Mouse (Mus musculus) ZHBTc4 (cell line): ENCODE measurements around the gene Arhgap29.
A peak's percentile ranks its signal among the peaks of the same experiment; 100 is the strongest.

Source experiments
- DNase-seq: peaks from one replicate; pipeline ENCODE4 v3.0.0-alpha.2; 2011; ENCODE audit warnings: low read depth, low spot score

Gene Arhgap29

DNA sequence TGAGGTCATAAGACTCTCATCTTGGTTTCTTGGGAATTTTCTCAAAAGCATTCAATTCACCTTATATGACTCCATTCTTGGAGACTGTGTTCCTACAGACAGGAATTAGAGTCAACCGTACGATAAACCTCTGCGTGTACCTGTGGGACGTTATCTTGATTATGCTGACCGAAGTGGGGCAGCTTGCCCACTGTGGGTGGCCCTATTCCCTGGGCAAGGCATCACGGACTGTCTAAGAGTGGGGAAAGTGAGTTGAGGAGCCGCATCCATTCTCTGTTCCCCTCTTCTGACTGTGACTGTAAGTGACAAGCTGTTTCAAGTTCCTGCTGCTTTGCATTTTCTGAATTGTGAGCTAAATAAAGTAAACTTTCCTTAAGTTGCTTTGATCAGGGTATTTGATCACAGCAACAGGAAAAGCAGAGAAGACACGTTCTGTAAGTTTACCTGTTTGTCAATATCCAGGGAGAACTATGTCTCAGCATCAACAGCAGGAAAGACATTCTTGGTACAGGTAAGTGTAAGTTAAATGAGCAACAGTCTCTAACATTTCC lies at the start of gene Arhgap29:
Arhgap29 (plus strand) TSS at position 501 of the 551 bp plus-strand sequence.
- no peak for DNase-seq

DNA sequence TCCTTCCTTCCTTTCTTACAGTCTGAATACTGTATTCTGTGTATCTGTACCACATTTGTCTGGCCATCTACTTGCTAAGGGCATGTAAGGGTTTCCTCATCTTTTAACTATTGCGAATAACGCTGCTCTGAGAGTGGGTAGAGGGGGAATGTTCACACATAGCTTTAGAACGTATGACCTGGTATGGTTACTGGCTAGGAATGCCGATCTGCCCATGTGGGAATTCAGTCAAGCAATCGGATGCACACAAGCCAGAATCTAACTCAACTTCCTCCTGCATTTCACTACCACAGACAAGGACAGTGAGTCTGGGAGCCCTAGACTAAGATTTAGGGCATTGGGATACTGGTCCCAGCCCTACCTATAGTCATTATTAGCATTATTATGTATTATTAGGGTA lies 49.6 kb upstream of the Arhgap29 start:
- no peak for DNase-seq

DNA sequence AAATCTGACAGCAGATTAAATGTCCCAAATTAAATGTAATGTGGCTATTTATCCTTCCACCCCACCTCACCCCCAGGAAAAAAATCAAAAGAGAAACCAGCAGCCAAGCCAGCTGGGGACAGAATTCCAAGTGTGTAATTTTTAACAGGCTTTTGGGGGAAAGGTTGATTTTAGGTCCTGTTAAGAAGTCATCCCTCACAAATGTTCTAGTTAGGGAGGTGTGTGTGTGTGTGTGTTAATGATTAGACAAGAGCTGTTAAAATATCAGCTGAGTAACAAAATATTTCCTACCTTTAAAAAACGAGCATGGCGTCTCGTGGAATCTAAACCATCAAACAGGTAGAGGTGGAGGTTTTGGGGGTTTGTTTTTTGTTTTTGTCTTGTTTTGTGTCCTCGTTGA lies 49.1 kb upstream of the Arhgap29 start:
- DNase-seq, result no peak

DNA sequence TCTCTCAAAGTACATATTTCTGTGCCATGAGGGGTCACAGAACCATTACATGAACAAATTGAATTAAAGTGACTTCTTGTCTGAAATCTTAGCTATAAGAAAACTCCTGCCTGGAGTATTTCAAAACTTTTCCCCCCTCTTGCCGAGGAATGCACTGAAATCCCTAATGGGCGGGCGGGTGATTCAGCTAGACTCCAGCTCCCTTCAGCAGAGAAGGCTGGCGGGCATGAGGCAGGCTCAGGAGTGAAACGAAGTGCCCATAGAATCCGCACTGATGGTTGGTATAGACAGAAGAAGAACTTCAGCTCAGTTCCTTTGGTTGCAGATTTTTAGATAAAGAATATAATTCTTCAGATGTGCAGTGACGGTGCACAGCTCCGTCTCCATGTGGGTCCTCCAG lies 48.6 kb upstream of the Arhgap29 start:
- DNase-seq, result no peak

DNA sequence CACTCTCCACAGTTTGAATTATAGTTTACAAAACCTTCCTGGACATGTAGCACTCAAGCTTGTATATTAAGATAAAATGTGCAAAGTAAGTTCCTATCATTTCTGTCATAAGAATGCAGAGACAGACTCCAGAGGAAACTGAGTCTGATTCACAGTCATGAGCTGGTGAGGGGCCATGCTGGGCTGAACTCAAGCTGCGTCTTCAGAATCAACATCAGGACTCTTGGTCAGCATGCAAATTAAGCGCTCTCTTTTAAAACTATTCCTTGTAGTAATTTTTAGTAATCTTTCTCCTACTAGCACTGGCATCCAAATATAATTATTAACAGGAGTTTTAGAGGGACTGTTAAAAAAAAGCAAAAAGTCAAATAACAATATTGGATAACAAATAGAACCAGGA lies 47.9 kb upstream of the Arhgap29 start:
- no peak for DNase-seq

DNA sequence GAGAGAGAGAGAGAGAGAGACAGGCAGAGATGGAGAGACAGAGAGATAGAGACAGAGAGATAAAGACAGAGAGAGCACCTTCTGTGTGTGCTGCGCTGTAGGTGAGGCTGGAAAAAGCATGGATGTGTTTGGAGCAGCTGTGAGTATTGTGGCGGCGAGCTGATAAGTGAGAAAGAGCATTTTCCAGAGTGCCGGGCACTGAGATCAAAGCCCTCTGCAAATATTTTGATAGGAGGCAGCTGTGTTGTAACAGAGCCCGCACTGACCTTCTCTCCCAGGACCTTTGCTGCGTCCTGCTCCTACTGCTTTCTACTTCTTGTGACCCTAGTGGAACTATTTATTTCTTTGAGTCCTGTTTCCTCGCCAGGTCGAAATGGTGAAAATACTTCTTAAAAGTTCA lies 45.7 kb upstream of the Arhgap29 start:
- DNase-seq, result no peak

DNA sequence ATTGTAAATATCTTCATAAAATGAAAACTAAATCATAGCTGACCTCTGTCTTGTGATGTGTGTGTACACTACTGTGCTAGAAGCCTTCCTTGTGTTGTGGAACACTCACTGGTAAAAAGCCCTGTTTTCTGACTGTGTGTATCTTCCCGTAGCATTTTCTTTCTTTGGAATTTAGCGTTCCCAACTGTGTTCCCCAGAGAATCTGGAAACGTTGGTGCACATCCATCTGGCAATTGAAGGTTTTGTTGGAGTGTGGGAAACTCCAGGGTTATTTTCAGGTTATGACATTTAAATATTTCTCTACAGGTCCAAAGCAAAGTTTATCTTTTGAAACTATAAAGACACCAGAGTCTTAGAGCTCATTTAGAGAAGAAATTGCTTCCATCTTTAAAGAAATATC lies 43.2 kb upstream of the Arhgap29 start:
- DNase-seq, result no peak

DNA sequence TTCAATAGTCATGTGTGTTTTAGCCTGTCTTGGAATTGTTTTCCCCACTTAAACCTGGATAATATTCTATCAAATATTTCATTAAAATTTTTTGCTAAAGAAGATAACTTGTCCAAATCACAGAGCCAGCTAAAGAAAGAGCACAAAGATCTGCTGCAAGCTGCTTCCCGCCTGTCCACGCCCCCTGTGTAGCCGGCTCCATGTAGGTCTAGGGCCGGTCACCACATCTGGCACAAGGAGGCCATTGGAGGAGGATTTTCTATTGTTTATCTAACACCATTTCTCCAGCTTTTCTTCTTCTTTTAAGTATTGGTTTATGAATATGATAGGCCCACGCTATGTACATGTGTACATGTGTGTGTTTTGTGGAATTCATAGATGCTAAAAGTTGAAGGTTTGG lies 38.9 kb upstream of the Arhgap29 start:
- no peak for DNase-seq

DNA sequence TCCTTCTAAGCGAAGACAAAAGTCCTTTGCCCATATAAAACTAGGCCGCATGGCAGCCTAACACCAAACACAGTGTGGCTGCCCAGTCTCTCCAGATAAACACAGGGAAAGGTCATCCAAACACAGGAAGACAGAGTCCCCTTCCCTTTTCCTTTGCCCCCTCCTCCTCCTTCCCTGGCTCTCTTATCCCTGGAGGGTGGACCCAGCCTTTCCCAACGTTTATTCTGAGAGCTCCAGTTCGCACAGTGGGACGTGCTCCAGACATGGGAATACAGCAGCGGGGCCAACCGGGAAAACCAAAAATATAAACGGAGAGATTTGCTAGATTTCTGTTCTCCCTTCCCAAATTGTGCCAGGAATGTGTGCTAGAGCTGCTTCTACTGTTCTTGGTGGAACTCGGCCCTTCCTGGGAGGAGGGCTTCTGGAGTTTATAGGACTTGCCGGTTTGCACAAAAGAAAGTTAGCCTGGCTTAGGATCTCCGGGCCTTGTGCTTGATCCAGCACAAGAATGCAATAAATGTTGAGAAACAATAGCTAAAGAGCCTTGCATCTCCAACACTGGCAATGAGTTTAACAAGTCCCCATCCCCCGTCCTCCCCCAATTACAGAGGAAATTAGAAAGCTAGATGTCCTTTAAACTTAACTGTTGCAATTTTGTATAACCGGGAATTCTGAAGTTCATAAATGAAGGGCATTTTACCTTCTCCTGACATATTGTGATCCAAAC lies 37.7 kb upstream of the Arhgap29 start:
- peak; percentile 40 for DNase-seq

DNA sequence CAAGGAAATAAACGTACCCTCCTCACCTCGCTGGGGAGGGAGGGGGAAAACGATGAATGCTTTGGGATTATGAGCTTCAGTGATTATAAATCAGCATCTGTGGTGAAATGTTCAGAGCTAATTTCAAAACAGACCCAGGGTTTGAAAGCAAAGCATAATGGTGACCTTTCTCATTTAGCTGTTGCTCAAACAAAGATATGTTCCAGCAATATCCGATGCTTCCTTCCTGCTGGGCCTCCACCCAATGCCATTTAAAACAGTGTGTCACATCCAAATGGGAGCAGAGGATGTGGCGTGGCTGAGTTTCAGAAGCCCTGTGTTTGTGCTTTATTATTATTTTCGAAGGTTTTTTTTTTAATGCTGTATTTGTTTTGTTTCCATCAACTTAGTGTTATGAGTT lies 37.1 kb upstream of the Arhgap29 start:
- DNase-seq, result no peak

DNA sequence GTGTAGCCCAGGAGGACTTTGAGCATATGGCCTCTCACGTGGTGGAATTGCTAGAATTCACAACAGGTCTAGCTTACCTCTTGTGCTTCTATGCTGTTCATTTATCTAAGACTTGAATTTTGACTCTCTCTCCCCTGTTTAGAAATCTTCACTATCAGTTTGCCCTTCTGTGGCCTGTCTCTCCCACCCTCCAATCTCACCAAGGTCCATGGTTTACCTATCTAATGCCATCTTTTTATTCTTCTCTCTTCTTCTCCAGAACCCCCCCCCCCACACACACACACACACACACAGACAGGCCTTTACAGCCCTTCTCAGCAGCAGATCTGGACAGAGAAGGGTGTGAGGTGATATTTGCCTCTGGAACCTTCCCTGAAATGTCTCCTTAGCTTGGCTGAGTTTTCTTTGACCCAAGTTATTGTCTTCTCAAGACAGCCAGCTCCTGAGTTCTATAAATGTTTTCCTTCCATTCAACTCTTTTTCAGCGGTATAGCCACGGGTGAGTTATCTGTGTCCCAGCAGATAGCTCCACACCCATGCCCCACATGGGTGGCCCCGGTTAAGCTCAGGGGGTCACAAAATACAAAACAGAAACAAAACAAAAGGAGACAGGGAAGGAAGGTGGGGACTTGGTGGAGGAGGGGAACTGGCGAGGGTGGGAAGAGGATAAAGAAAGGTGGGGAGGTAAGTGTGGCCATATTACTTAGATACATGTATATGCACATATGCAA lies 35.4 kb upstream of the Arhgap29 start:
- no peak for DNase-seq

DNA sequence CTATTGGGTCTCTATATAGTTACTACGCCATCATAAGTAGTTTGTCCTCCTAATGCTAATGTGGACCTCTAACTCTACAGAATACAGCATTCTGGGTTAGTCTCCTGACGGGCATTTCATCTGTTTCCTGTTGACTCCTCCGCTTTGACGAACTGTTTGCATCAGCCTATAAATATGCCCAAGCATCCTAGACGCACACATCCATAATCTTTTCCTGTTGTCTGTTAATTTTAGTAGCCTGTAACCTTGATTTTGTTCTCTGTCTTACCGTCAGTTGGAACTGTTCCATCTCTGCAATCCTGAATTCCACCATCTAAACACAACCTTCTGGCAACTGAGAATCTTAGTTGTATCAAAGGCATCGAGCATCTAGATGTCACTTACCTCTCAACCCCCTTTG lies 34.7 kb upstream of the Arhgap29 start:
- no peak for DNase-seq

DNA sequence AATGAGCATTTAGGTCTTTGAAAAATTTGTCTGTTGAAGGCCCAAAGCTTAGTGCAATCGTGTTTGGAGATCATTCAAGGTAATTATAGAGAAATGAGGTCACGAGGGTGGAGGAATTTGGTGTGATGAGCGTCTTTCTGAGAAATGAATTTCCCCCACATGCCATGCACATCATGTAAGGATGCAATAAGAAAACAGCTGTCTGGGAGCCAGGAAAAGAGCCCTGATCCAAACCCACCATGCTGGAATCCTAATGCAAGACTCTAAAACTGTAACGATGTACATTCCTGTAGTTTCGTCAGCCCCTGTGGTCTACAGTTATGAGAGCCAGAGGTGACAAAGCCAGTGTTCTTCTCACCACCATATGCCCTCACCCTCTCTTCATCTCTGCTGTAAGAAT lies 32.4 kb upstream of the Arhgap29 start:
- DNase-seq, result no peak

DNA sequence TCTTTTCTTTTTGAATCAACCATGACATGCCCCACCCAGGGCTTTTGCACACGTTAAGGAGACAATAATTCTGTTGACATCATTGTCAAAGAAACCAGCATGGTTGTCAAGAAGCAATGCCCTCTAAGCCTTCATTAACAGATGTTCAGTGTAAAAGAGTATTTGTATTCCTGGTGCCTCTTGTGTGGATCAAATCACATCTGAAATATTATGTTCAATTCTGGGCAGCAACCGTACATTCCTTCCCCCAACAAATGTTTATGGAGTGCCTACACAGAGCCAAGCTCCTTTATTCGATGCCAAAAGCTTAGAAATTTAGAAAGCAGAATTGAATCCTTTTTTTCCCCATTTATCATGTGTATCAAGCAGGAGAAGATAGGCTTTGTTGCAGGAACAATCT lies 31.6 kb upstream of the Arhgap29 start:
- no peak for DNase-seq

DNA sequence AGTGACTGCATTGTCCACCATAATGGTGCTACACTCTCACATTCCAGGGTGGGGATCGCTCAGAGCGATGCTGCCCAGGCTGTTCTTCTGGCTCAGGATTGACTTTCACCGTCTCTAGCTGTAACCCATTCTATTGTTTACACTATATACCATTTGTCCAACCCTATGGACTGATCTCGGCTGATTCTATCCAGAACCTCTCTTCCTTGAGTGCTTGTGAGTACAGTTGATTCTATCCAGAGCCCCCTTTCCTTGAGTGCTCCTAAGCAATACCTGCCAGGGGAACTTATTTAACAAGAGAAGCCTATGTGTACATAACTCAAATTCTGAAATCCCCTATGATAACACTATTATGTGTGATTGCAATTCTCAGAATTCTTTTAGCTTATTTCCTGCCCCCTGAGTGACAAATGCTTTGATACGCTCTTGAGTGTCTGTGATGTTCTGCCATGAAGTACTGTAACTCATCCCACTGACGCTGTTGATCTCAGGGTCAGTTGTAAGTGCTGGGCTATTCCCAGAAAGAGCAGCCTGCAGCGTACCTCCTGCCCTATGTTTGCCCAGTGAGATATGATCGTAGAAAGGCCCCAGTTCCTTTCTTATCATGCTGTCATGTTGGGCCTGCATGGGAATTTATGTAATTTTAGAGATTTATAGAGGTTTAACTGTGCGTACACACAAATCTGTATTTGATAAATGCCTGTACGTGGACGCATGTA lies 27.4 kb upstream of the Arhgap29 start:
- no peak for DNase-seq

DNA sequence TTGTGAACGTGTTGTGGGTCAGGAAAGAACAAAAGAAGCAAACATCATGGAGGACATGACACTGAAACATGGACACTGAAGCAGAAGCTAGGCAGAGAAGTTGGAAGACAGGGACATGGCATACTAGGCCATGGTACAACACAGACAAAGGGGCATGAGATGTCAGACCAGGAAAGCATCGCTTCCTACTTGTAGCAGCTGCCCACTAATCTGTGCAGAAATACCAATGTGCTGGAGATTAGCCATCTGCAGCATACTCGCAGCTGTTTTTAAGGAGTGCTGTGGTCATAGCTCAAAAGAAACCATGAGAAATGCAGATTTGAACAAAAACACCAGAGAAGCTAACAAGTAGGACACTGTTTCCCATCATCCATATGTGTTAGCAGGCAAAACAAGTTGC lies 24.7 kb upstream of the Arhgap29 start:
- no peak for DNase-seq

DNA sequence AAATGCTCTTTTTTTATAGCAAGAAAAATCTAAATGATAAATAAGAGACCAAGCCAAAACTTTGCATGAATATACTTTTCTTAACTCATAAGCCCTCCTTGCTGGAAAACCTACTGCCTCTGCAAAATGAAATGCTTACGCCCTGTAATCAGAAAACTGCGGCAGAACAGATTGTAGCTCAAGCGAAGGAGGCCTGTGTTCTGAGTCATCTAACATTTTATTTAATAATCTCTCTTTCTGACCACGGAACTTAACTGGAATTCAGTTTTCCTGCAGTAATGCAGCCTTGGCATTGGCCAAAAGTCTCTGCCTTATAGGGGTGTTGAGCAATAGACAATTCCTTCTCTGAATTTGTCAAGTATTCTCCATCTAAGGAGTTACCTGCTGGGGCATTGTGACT lies 19.5 kb upstream of the Arhgap29 start:
- no peak for DNase-seq

DNA sequence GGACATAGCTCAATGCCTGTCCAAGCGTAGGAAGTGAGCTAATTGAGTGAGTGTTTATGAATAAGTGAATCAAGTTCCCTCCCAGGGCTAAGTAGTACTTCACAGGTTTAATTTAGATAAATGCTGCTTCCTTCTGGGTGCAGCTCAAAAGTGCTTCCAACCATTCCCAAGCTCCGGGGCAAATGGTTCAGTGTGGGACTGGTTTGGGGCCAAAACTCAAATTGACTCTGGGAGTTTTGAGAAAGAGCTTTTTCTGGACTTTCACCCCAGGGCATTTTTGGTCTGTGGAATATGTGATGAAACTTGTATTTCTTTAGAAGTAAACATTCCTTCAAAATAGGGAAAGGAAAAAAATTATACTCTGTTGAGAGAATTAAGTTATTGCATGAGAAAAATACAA lies 16.1 kb upstream of the Arhgap29 start:
- DNase-seq, result no peak

DNA sequence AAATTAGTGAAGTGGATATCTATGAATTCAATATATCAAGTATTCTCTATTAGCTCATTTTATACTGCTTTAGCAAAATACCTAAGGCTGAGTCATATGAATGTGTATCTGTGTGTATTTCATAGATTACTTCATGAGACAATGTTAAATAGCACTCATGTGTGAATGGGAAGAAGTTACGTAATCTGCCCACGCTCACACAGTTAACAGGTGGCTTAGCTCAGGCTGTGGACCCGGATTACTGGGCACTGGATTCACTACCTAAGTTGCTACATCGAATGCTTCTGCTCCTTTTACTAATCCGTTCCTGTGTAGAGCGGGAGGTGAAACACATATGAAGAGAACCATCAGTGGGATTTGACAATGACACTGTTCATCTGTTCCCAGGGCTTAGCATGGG lies 15.3 kb upstream of the Arhgap29 start:
- no peak for DNase-seq

DNA sequence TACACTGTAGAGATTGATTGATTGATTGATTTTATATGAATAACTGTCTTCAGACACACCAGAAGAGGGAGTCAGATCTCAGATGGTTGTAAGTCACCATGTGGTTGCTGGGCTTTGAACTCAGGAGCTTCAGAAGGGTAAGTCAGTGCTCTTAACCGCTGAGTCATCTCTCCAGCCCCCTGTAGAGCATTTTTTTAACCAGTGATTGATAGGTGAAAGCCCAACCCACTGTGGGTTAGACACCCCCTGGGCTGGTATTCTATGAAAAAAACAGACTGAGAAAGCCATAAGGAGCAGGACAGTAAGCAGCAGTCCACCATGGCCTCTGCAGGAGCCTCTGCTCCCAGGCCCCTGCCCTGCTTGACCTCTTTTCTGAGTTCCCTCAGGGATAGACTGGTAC lies 12.7 kb upstream of the Arhgap29 start:
- no peak for DNase-seq

DNA sequence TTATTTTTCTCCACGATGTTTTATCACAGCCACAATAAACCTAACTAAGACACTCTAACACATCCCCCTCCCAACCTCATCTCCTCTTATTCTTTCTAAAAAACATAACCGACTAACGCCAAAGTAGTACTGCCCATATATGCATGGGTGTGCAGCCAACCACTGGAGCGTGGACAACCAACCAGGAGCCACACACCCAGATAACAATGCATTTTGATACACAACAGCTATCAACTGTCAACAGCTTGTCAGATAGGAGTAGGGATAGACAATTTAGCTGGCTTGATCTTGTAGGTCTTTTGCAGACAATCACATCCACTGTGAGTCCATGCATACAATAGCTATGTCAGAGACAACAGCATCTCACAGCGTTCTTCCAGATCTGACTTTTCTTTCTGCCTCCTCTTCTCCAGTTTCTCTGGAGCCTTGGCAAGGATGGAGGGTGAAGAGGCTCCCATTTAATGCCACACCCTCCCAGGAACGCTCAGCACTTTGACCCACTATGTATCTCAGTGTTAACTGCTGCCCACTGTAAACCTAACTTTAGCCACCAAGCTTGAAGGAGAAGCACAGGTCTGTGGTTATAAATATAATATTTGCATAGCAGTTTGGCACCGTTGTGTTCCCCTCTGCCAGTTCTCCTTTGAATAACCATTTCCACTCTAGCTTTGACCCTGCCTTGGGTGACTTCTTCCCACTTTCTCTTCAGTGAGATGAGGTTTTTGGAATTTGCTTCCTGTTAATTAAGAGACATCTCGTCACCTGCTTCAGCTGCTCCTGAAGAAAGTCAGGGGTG lies 12.0 kb upstream of the Arhgap29 start:
- DNase-seq, result no peak
